ENCODE assay signal across 19 mouse cellular contexts in the genomic region with DNA sequence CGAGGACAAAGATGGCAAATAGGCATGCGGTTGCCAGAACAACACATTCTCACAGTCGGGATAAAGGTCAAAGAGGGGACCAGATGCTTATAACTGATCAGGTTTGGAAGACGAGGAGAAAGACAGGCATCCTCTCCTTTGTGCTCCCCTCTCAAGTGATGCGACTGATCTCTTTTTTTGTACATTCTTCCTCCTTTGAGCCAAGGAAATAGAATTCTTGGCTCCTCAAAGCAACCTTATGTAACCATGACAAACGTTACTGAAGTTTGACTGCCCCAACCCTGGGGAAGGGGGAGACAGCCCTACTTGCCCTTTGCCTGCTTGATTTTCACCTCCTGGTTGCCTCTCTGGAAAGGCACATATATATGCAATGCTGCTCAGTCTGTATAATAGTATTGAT. TPM values are rescaled to one million over a fixed set of nuclear protein-coding genes. Genes with fewer than 3 reads are reported as not detected.
DNase-seq lines count a peak whose midpoint lies in the region; ATAC-seq and TF ChIP-seq lines count a peak whose summit lies in the region.
"Had no signal": no experiment of that assay in that cellular context is flagged by ENCODE, and none has a peak within 500 bp of the region (broad histone marks: within the 10 kb centered on the region; RNA-seq: fewer than 3 reads in every experiment).

No protein-coding gene starts in this region.

- no peaks in the 10 kb centered on the region for H3K27me3 ChIP-seq in hindbrain, embryonic 10.5 days (ENCODE audit: insufficient read depth, poor library complexity, severe bottlenecking)
- no peaks in the 10 kb centered on the region for H3K27me3 ChIP-seq in hindbrain, embryonic 14.5 days (ENCODE audit: control insufficient read depth, insufficient read depth, low read length)
- H3K27me3 ChIP-seq in midbrain, embryonic 12.5 days, result no peaks in the 10 kb centered on the region
- no peaks in the 10 kb centered on the region for H3K27me3 ChIP-seq in midbrain, postnatal 0 days (ENCODE audit: insufficient read depth, low read length)
- H3K27me3 ChIP-seq: embryonic facial prominence, embryonic 15.5 days; limb, embryonic 15.5 days; liver, embryonic 15.5 days; neural tube, embryonic 13.5 days had no signal

- no peaks in the 10 kb centered on the region for H3K9me3 ChIP-seq in hindbrain, embryonic 10.5 days
- H3K9me3 ChIP-seq in hindbrain, embryonic 14.5 days (ENCODE audit: control insufficient read depth, low read length), result no peaks in the 10 kb centered on the region
- no peaks in the 10 kb centered on the region for H3K9me3 ChIP-seq in midbrain, embryonic 12.5 days
- no peaks in the 10 kb centered on the region for H3K9me3 ChIP-seq in midbrain, postnatal 0 days (ENCODE audit: low read length)
- H3K9me3 ChIP-seq: embryonic facial prominence, embryonic 15.5 days; heart, embryonic 10.5 days; limb, embryonic 15.5 days; liver, embryonic 15.5 days; neural tube, embryonic 13.5 days had no signal

- no peak overlapping the region for H3K9ac ChIP-seq in hindbrain, embryonic 14.5 days
- no peak overlapping the region for H3K9ac ChIP-seq in midbrain, embryonic 12.5 days (replicated peaks)
- H3K9ac ChIP-seq in midbrain, postnatal 0 days (replicated peaks; ENCODE audit: low read length, poor library complexity, severe bottlenecking), result no peak overlapping the region
- H3K9ac ChIP-seq: embryonic facial prominence, embryonic 15.5 days; limb, embryonic 15.5 days; liver, embryonic 15.5 days; neural tube, embryonic 13.5 days had no signal

- no peak overlapping the region for H3K4me3 ChIP-seq in hindbrain, embryonic 10.5 days
- H3K4me3 ChIP-seq in hindbrain, embryonic 14.5 days (replicated peaks; ENCODE audit: low read length), result no peak overlapping the region
- H3K4me3 ChIP-seq in midbrain, embryonic 12.5 days, result no peak overlapping the region
- no peak overlapping the region for H3K4me3 ChIP-seq in midbrain, postnatal 0 days (ENCODE audit: low read depth, low read length)
- H3K4me3 ChIP-seq: embryonic facial prominence, embryonic 15.5 days; heart, embryonic 10.5 days; limb, embryonic 15.5 days; liver, embryonic 15.5 days; neural tube, embryonic 13.5 days had no signal

- DNase-seq in hindbrain, embryonic 10.5 days (ENCODE audit: low spot score), result no peak
- DNase-seq in hindbrain, embryonic 14.5 days (ENCODE audit: low spot score), result no peak
- no peak for DNase-seq in midbrain, postnatal 0 days (ENCODE audit: low spot score)
- DNase-seq in embryo, embryonic 10.5 days (ENCODE audit: low spot score), result peak; percentile 58
- no peak for DNase-seq in cerebellum, postnatal 25 days
- DNase-seq: adrenal gland, postnatal 36 days; B cell, adult 2 months; cerebellum, adult 8-10 months; kidney, adult 11 months; layer of hippocampus, postnatal 36 days; spleen, adult 18-20 months; thymus, adult 2 months had no signal

- H3K4me1 ChIP-seq in hindbrain, embryonic 10.5 days (replicated peaks), result peaks cover 20% of the 10 kb centered on the region
- 0 out of 2 replicates have a peak, but pooled peaks cover 4% of the 10 kb centered on the region for H3K4me1 ChIP-seq in hindbrain, embryonic 14.5 days (replicated peaks; ENCODE audit: control insufficient read depth, insufficient read depth, low read length)
- H3K4me1 ChIP-seq in midbrain, embryonic 12.5 days, result peaks cover 11% of the 10 kb centered on the region
- H3K4me1 ChIP-seq in midbrain, postnatal 0 days (ENCODE audit: insufficient read depth, low read length), result 0 out of 2 replicates have a peak, but pooled peaks cover 2% of the 10 kb centered on the region
- H3K4me1 ChIP-seq: embryonic facial prominence, embryonic 15.5 days; heart, embryonic 10.5 days; limb, embryonic 15.5 days; liver, embryonic 15.5 days had no signal

- no peaks in the 10 kb centered on the region for H3K36me3 ChIP-seq in hindbrain, embryonic 10.5 days
- no peaks in the 10 kb centered on the region for H3K36me3 ChIP-seq in hindbrain, embryonic 14.5 days (replicated peaks; ENCODE audit: control insufficient read depth, insufficient read depth)
- H3K36me3 ChIP-seq in midbrain, embryonic 12.5 days, result no peaks in the 10 kb centered on the region
- no peaks in the 10 kb centered on the region for H3K36me3 ChIP-seq in midbrain, postnatal 0 days (ENCODE audit: insufficient read depth, low read length)
- H3K36me3 ChIP-seq: embryonic facial prominence, embryonic 15.5 days; heart, embryonic 10.5 days; limb, embryonic 15.5 days; liver, embryonic 15.5 days; neural tube, embryonic 13.5 days had no signal

- TF ChIP-seq CTCF in midbrain, postnatal 0 days (IDR thresholded peaks at IDR 0.05), result no peak

- peak overlapping the region; percentile 19; the same call in 1 of the 2 replicates for H3K27ac ChIP-seq in hindbrain, embryonic 10.5 days
- no peak overlapping the region for H3K27ac ChIP-seq in hindbrain, embryonic 14.5 days
- H3K27ac ChIP-seq in midbrain, embryonic 12.5 days (replicated peaks), result 0 out of 2 replicates have a peak overlapping the region, but pooled peaks have one; percentile 39
- H3K27ac ChIP-seq in midbrain, postnatal 0 days (ENCODE audit: low read depth, low read length), result no peak overlapping the region
- H3K27ac ChIP-seq: embryonic facial prominence, embryonic 15.5 days; heart, embryonic 10.5 days; limb, embryonic 15.5 days; liver, embryonic 15.5 days; neural tube, embryonic 13.5 days had no signal

- ATAC-seq in hindbrain, embryonic 14.5 days (ENCODE audit: low FRiP score), result no peak; the same call in 1 of the 2 replicates
- ATAC-seq in midbrain, embryonic 12.5 days (ENCODE audit: low FRiP score, low read depth), result no peak
- ATAC-seq in midbrain, postnatal 0 days (ENCODE audit: low FRiP score), result no peak
- no peak for ATAC-seq in cerebellum, adult (ENCODE audit: insufficient number of reproducible peaks, low FRiP score, low TSS enrichment)

- 16% methylated on average over 6 of the region's 6 CpGs for WGBS in hindbrain, embryonic 10.5 days
- WGBS in hindbrain, embryonic 14.5 days, result 9% methylated on average over 6 of the region's 6 CpGs
- WGBS in midbrain, embryonic 12.5 days, result 9% methylated on average over 6 of the region's 6 CpGs
- 11% methylated on average over 6 of the region's 6 CpGs for WGBS in midbrain, postnatal 0 days

- no peak overlapping the region for H3K4me2 ChIP-seq in hindbrain, embryonic 14.5 days (replicated peaks)
- no peak overlapping the region for H3K4me2 ChIP-seq in midbrain, embryonic 12.5 days (replicated peaks)
- H3K4me2 ChIP-seq in midbrain, postnatal 0 days (ENCODE audit: low read depth, low read length, poor library complexity, severe bottlenecking), result no peak overlapping the region
- H3K4me2 ChIP-seq: embryonic facial prominence, embryonic 15.5 days; limb, embryonic 15.5 days; liver, embryonic 15.5 days; neural tube, embryonic 13.5 days had no signal

RNA-seq across cellular contexts. Expression of gene Frmd5, which starts 51.8 kb away (rescaled TPM):
- polyA plus RNA-seq in hindbrain, embryonic 10.5 days (2016; fragmentation: Nextera tagmentation; extraction: Ambion mirVana), result 10.8 and 15.3 TPM in 2 replicates
- 29.4 and 30.0 TPM in 2 replicates for polyA plus RNA-seq in hindbrain, embryonic 14.5 days (2014; fragmentation: Nextera tagmentation; extraction: Ambion mirVana)
- polyA plus RNA-seq in midbrain, embryonic 12.5 days (2016; fragmentation: Nextera tagmentation; extraction: Ambion mirVana), result 22.0 and 26.7 TPM in 2 replicates
- total RNA-seq in midbrain, postnatal 0 days (2014; rRNA removed), result 38.3 and 42.5 TPM in 2 replicates
- polyA plus RNA-seq in midbrain, postnatal 0 days (2015; fragmentation: Nextera tagmentation; extraction: Ambion mirVana), result 12.3 and 14.6 TPM in 2 replicates

Comparison
In these comparisons a context has a peak if more than half of its experiments do, and no peak if none do; other contexts are left out.
1. H3K27ac ChIP-seq: peak in hindbrain, embryonic 10.5 days (single experiment) and midbrain, embryonic 12.5 days (single experiment); none in hindbrain, embryonic 14.5 days (single experiment) and midbrain, postnatal 0 days (single experiment).